Mouse (Mus musculus): ENCODE measurements at regions not wholly inside any gene's neighbourhood (a gene's known extent, or its start where the extent isn't known, plus 50 kb on each side); places are given as distances from the start of the nearest gene placed in this dataset.

- H3K4me3 ChIP-seq (ENCODE audit: low read length), result no peak overlapping the region
- WGBS, result 10% methylated on average over 1 of the region's 1 CpGs
- ATAC-seq (replicated peaks; ENCODE audit: extremely low read depth, insufficient read depth, low FRiP score), result no peak
Measured at GRCm38 (mm10) chr6:49523184-49523583, 127.8 kb downstream of the Stk31 start.

GRCm38 (mm10) chr6:49523696-49524095 lies 128.3 kb downstream of the Stk31 start:
- H3K36me3 ChIP-seq (ENCODE audit: control insufficient read depth, insufficient read depth), result no peaks in the 10 kb centered on the region
- 81% methylated on average over 7 of the region's 7 CpGs for WGBS
- no peak for ATAC-seq (replicated peaks; ENCODE audit: extremely low read depth, insufficient read depth, low FRiP score)
- no peak overlapping the region for H3K4me2 ChIP-seq (ENCODE audit: low read depth, low read length)
- H3K9ac ChIP-seq (ENCODE audit: low read length), result no peak overlapping the region
- H3K4me1 ChIP-seq (ENCODE audit: control insufficient read depth, insufficient read depth, low read length), result no peaks in the 10 kb centered on the region
- H3K4me3 ChIP-seq (ENCODE audit: low read length), result no peak overlapping the region
- no peaks in the 10 kb centered on the region for H3K27me3 ChIP-seq (ENCODE audit: control insufficient read depth, insufficient read depth, low read length)
- no peak overlapping the region for H3K27ac ChIP-seq (ENCODE audit: low read length)
- no peaks in the 10 kb centered on the region for H3K9me3 ChIP-seq (replicated peaks; ENCODE audit: control insufficient read depth, low read length)

More at GRCm38 (mm10) chr6:49523184-49523583, 127.8 kb downstream of the Stk31 start:
- no peaks in the 10 kb centered on the region for H3K9me3 ChIP-seq (replicated peaks; ENCODE audit: control insufficient read depth, low read length)
- no peaks in the 10 kb centered on the region for H3K4me1 ChIP-seq (ENCODE audit: control insufficient read depth, insufficient read depth, low read length)
- H3K27me3 ChIP-seq (ENCODE audit: control insufficient read depth, insufficient read depth, low read length), result no peaks in the 10 kb centered on the region
- no peak overlapping the region for H3K27ac ChIP-seq (ENCODE audit: low read length)
- no peak overlapping the region for H3K9ac ChIP-seq (ENCODE audit: low read length)
- no peak overlapping the region for H3K4me2 ChIP-seq (ENCODE audit: low read depth, low read length)
- H3K36me3 ChIP-seq (ENCODE audit: control insufficient read depth, insufficient read depth), result no peaks in the 10 kb centered on the region

- H3K4me1 ChIP-seq (ENCODE audit: control insufficient read depth, insufficient read depth, low read length), result no peaks in the 10 kb centered on the region
- no peak overlapping the region for H3K9ac ChIP-seq (ENCODE audit: low read length)
- no peak overlapping the region for H3K4me3 ChIP-seq (ENCODE audit: low read length)
- H3K9me3 ChIP-seq (replicated peaks; ENCODE audit: control insufficient read depth, low read length), result no peaks in the 10 kb centered on the region
- 92% methylated on average over 7 of the region's 9 CpGs for WGBS
- H3K4me2 ChIP-seq (ENCODE audit: low read depth, low read length), result no peak overlapping the region
- no peak for ATAC-seq (replicated peaks; ENCODE audit: extremely low read depth, insufficient read depth, low FRiP score)
- H3K27ac ChIP-seq (ENCODE audit: low read length), result no peak overlapping the region
- no peaks in the 10 kb centered on the region for H3K36me3 ChIP-seq (ENCODE audit: control insufficient read depth, insufficient read depth)
- no peaks in the 10 kb centered on the region for H3K27me3 ChIP-seq (ENCODE audit: control insufficient read depth, insufficient read depth, low read length)
Measured at GRCm38 (mm10) chr6:49533956-49534355, 138.6 kb downstream of the Stk31 start.

GRCm38 (mm10) chr6:49534551-49534950 lies 139.1 kb downstream of the Stk31 start:
- no peaks in the 10 kb centered on the region for H3K4me1 ChIP-seq (ENCODE audit: control insufficient read depth, insufficient read depth, low read length)
- H3K9me3 ChIP-seq (replicated peaks; ENCODE audit: control insufficient read depth, low read length), result no peaks in the 10 kb centered on the region
- no peak overlapping the region for H3K27ac ChIP-seq (ENCODE audit: low read length)
- ATAC-seq (replicated peaks; ENCODE audit: extremely low read depth, insufficient read depth, low FRiP score), result no peak
- WGBS, result 47% methylated on average over 3 of the region's 3 CpGs
- H3K9ac ChIP-seq (ENCODE audit: low read length), result no peak overlapping the region
- H3K36me3 ChIP-seq (ENCODE audit: control insufficient read depth, insufficient read depth), result no peaks in the 10 kb centered on the region
- H3K4me2 ChIP-seq (ENCODE audit: low read depth, low read length), result no peak overlapping the region
- no peaks in the 10 kb centered on the region for H3K27me3 ChIP-seq (ENCODE audit: control insufficient read depth, insufficient read depth, low read length)
- no peak overlapping the region for H3K4me3 ChIP-seq (ENCODE audit: low read length)

GRCm38 (mm10) chr6:49544946-49545345 lies 149.5 kb downstream of the Stk31 start:
- H3K36me3 ChIP-seq (ENCODE audit: control insufficient read depth, insufficient read depth), result no peaks in the 10 kb centered on the region
- no peaks in the 10 kb centered on the region for H3K4me1 ChIP-seq (ENCODE audit: control insufficient read depth, insufficient read depth, low read length)
- H3K4me2 ChIP-seq (ENCODE audit: low read depth, low read length), result no peak overlapping the region
- WGBS, result 86% methylated on average over 7 of the region's 7 CpGs
- H3K27me3 ChIP-seq (ENCODE audit: control insufficient read depth, insufficient read depth, low read length), result no peaks in the 10 kb centered on the region
- H3K9me3 ChIP-seq (replicated peaks; ENCODE audit: control insufficient read depth, low read length), result peaks cover 5% of the 10 kb centered on the region
- no peak overlapping the region for H3K27ac ChIP-seq (ENCODE audit: low read length)
- no peak overlapping the region for H3K9ac ChIP-seq (ENCODE audit: low read length)
- ATAC-seq (replicated peaks; ENCODE audit: extremely low read depth, insufficient read depth, low FRiP score), result no peak
- H3K4me3 ChIP-seq (ENCODE audit: low read length), result no peak overlapping the region

GRCm38 (mm10) chr6:49555069-49555468 lies 159.7 kb downstream of the Stk31 start:
- Histone ChIP-seq H3K9me3 (replicated peaks; ENCODE audit: control insufficient read depth, low read length) (no peaks in the 10 kb centered on the region), H3K4me2 (ENCODE audit: low read depth, low read length) (no peak overlapping the region), H3K27ac (ENCODE audit: low read length) (no peak overlapping the region), H3K27me3 (ENCODE audit: control insufficient read depth, insufficient read depth, low read length) (no peaks in the 10 kb centered on the region), H3K4me3 (ENCODE audit: low read length) (no peak overlapping the region), H3K36me3 (ENCODE audit: control insufficient read depth, insufficient read depth) (no peaks in the 10 kb centered on the region), H3K9ac (ENCODE audit: low read length) (no peak overlapping the region), H3K4me1 (ENCODE audit: control insufficient read depth, insufficient read depth, low read length) (no peaks in the 10 kb centered on the region)
- WGBS, result 78% methylated on average over 10 of the region's 10 CpGs
- no peak for ATAC-seq (replicated peaks; ENCODE audit: extremely low read depth, insufficient read depth, low FRiP score)

DNA sequence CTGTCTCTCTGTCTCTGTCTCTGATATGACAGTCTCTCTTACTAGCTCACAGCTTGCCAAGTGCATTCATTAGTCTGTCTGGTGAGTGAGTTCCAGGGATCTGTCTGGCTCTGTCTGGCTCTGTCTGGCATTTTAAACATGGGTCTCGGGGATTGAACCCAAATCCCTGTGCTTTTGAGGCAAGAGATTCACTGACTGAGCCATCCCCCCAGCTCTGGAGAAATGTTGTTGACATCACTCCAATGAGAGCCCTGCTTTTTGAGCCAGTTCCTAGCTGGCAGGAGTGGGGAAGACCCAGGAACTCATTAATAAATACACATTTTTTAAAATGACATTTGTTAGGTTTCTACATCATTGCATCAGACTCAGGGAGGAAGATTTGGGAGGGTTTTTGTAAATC lies 163.1 kb downstream of the Stk31 start:
- Histone ChIP-seq H3K36me3 (ENCODE audit: control insufficient read depth, insufficient read depth) (no peaks in the 10 kb centered on the region), H3K4me1 (ENCODE audit: control insufficient read depth, insufficient read depth, low read length) (no peaks in the 10 kb centered on the region), H3K9ac (ENCODE audit: low read length) (no peak overlapping the region), H3K4me3 (ENCODE audit: low read length) (no peak overlapping the region), H3K4me2 (ENCODE audit: low read depth, low read length) (no peak overlapping the region), H3K9me3 (replicated peaks; ENCODE audit: control insufficient read depth, low read length) (no peaks in the 10 kb centered on the region), H3K27ac (ENCODE audit: low read length) (no peak overlapping the region), H3K27me3 (ENCODE audit: control insufficient read depth, insufficient read depth, low read length) (no peaks in the 10 kb centered on the region)
- ATAC-seq (replicated peaks; ENCODE audit: extremely low read depth, insufficient read depth, low FRiP score), result no peak
- 69% methylated on average over 1 of the region's 1 CpGs for WGBS

- Histone ChIP-seq H3K4me2 (ENCODE audit: low read depth, low read length) (no peak overlapping the region), H3K27ac (ENCODE audit: low read length) (no peak overlapping the region), H3K4me1 (ENCODE audit: control insufficient read depth, insufficient read depth, low read length) (no peaks in the 10 kb centered on the region), H3K9ac (ENCODE audit: low read length) (no peak overlapping the region), H3K9me3 (replicated peaks; ENCODE audit: control insufficient read depth, low read length) (no peaks in the 10 kb centered on the region), H3K27me3 (ENCODE audit: control insufficient read depth, insufficient read depth, low read length) (no peaks in the 10 kb centered on the region), H3K4me3 (ENCODE audit: low read length) (no peak overlapping the region), H3K36me3 (ENCODE audit: control insufficient read depth, insufficient read depth) (no peaks in the 10 kb centered on the region)
- ATAC-seq (replicated peaks; ENCODE audit: extremely low read depth, insufficient read depth, low FRiP score), result no peak
- 84% methylated on average over 11 of the region's 11 CpGs for WGBS
Measured at GRCm38 (mm10) chr6:49559112-49559511, 163.7 kb downstream of the Stk31 start.

GRCm38 (mm10) chr6:49578340-49578739 lies 182.9 kb downstream of the Stk31 start:
- 66% methylated on average over 6 of the region's 6 CpGs for WGBS
- H3K36me3 ChIP-seq (ENCODE audit: control insufficient read depth, insufficient read depth), result no peaks in the 10 kb centered on the region
- ATAC-seq (replicated peaks; ENCODE audit: extremely low read depth, insufficient read depth, low FRiP score), result no peak

GRCm38 (mm10) chr6:49579691-49580090 lies 184.3 kb downstream of the Stk31 start:
- no peak overlapping the region for H3K4me3 ChIP-seq (ENCODE audit: low read length)
- no peaks in the 10 kb centered on the region for H3K9me3 ChIP-seq (replicated peaks; ENCODE audit: control insufficient read depth, low read length)
- H3K27ac ChIP-seq (ENCODE audit: low read length), result no peak overlapping the region
- no peak overlapping the region for H3K9ac ChIP-seq (ENCODE audit: low read length)
- 60% methylated on average over 4 of the region's 4 CpGs for WGBS
- no peaks in the 10 kb centered on the region for H3K4me1 ChIP-seq (ENCODE audit: control insufficient read depth, insufficient read depth, low read length)
- H3K27me3 ChIP-seq (ENCODE audit: control insufficient read depth, insufficient read depth, low read length), result no peaks in the 10 kb centered on the region
- no peaks in the 10 kb centered on the region for H3K36me3 ChIP-seq (ENCODE audit: control insufficient read depth, insufficient read depth)
- no peak for ATAC-seq (replicated peaks; ENCODE audit: extremely low read depth, insufficient read depth, low FRiP score)
- H3K4me2 ChIP-seq (ENCODE audit: low read depth, low read length), result no peak overlapping the region

More at GRCm38 (mm10) chr6:49578340-49578739, 182.9 kb downstream of the Stk31 start:
- Histone ChIP-seq H3K4me1 (ENCODE audit: control insufficient read depth, insufficient read depth, low read length) (no peaks in the 10 kb centered on the region), H3K9ac (ENCODE audit: low read length) (no peak overlapping the region), H3K27ac (ENCODE audit: low read length) (no peak overlapping the region), H3K27me3 (ENCODE audit: control insufficient read depth, insufficient read depth, low read length) (no peaks in the 10 kb centered on the region), H3K4me2 (ENCODE audit: low read depth, low read length) (no peak overlapping the region), H3K4me3 (ENCODE audit: low read length) (no peak overlapping the region), H3K9me3 (replicated peaks; ENCODE audit: control insufficient read depth, low read length) (no peaks in the 10 kb centered on the region)

Data from heart, embryonic 16.5 days (tissue).